Mouse (Mus musculus): ENCODE results near the gene Usp17le. TPM values are rescaled to one million over a fixed set of nuclear protein-coding genes. Genes with fewer than 3 reads are reported as not detected.
"Not testable (repeated sequence)": the region's sequence is repeated elsewhere in the genome, so short reads cannot be mapped to it uniquely, and the experiment has no call there.

Gene Usp17le
- not detected in 2 replicates for polyA plus RNA-seq (2014; fragmentation: Nextera tagmentation; extraction: Ambion mirVana)

DNA sequence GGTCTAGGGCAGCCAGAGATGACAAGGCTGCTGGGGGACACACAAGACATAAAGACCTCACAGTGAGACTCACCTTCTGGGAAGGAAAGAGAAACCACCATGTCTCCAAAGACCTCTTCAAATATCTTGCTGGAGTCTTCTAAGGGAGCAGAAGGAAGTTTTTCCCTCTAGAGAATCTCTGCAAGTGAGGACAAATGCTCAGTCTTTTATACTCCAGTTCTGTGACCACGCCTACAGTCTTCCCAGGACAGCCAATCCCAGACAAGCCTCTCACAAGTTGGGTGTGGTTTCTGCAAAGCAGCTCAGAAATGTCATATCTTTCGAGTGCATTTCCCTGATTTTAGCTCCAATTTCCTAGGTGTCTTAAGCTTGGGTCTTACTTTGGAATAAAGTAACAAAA lies at the start of gene Usp17le:
TSS of gene Usp17le (minus strand) at position 101 of the 400 bp plus-strand sequence.
- not testable (repeated sequence) for H3K4me3 ChIP-seq (ENCODE audit: low read depth, low read length); H3K27ac ChIP-seq (ENCODE audit: low read depth, low read length); H3K4me1 ChIP-seq (replicated peaks; ENCODE audit: control insufficient read depth, insufficient read depth, low read length); H3K27me3 ChIP-seq (replicated peaks; ENCODE audit: control insufficient read depth, insufficient read depth, low read length); H3K9me3 ChIP-seq (ENCODE audit: control insufficient read depth, low read length); H3K9ac ChIP-seq (ENCODE audit: low read depth, low read length); DNase-seq (ENCODE audit: low spot score); H3K36me3 ChIP-seq (ENCODE audit: control insufficient read depth, insufficient read depth, low read length); ATAC-seq (replicated peaks; ENCODE audit: low FRiP score); H3K4me2 ChIP-seq
- 57% methylated on average over 2 of the region's 2 CpGs for WGBS

DNA sequence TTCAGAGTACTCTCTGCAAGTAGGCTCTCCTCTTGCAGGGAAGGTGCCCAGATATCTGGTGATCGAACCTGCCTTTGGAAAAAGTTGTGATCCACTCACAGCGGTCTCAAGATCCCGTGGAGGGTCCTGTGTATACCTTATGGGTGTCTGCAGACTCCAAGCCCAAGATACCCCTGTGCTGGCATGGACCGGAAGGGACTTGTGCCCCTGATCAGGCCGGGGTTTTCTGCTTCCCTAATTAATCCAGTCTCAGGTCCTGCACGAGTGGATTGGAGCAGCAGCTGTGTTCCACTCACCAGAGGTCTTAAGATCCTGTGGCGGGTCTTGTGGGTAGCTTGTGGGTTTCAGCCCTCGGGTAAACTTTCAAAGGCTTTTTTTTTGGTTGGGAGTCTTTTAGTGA lies 33.1 kb upstream of the Usp17le start:
- H3K27me3 ChIP-seq (replicated peaks; ENCODE audit: control insufficient read depth, insufficient read depth, low read length); H3K9ac ChIP-seq (ENCODE audit: low read depth, low read length); H3K36me3 ChIP-seq (ENCODE audit: control insufficient read depth, insufficient read depth, low read length); H3K27ac ChIP-seq (ENCODE audit: low read depth, low read length); H3K4me3 ChIP-seq (ENCODE audit: low read depth, low read length); H3K4me2 ChIP-seq; H3K9me3 ChIP-seq (ENCODE audit: control insufficient read depth, low read length); DNase-seq (ENCODE audit: low spot score); H3K4me1 ChIP-seq (replicated peaks; ENCODE audit: control insufficient read depth, insufficient read depth, low read length); ATAC-seq (replicated peaks; ENCODE audit: low FRiP score): not testable (repeated sequence)
- 77% methylated on average over 8 of the region's 8 CpGs for WGBS

DNA sequence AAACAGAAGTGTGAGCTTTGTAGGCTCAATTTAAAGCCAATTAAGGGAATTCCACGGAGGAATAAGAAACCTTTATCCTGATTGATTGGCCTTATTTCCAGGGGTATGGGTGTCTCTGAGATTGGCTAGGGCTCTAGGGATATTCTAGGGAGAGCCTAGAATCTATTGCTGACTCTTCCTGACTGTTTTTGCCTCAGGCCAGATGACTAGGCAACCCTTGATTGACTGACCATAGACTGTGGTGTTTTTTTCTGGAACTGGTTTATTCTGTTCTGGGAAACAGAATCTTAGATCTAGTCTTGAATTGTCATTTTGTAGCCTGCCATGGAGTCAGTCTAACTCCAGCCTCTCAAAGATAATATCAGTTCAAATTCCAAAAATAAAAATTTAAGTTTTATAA lies 13.5 kb upstream of the Usp17le start:
- no peak overlapping the region for H3K4me2 ChIP-seq
- no peaks in the 10 kb centered on the region for H3K9me3 ChIP-seq (ENCODE audit: control insufficient read depth, low read length)
- no peak overlapping the region for H3K27ac ChIP-seq (ENCODE audit: low read depth, low read length)
- ATAC-seq (replicated peaks; ENCODE audit: low FRiP score) (no peak), DNase-seq (ENCODE audit: low spot score) (no peak)
- no peak overlapping the region for H3K4me3 ChIP-seq (ENCODE audit: low read depth, low read length)
- no peaks in the 10 kb centered on the region for H3K27me3 ChIP-seq (replicated peaks; ENCODE audit: control insufficient read depth, insufficient read depth, low read length)
- WGBS: 70% methylated on average over 1 of the region's 1 CpGs
- H3K4me1 ChIP-seq (replicated peaks; ENCODE audit: control insufficient read depth, insufficient read depth, low read length): no peaks in the 10 kb centered on the region
- no peaks in the 10 kb centered on the region for H3K36me3 ChIP-seq (ENCODE audit: control insufficient read depth, insufficient read depth, low read length)
- no peak overlapping the region for H3K9ac ChIP-seq (ENCODE audit: low read depth, low read length)

Other genes starting within 250 kb of the Usp17le start
- not detected in 2 replicates for gene Olfr651, start 227.3 kb downstream of the Usp17le start, polyA plus RNA-seq (2014; fragmentation: Nextera tagmentation; extraction: Ambion mirVana)
- gene Olfr652, start 216.6 kb downstream of the Usp17le start, polyA plus RNA-seq (2014; fragmentation: Nextera tagmentation; extraction: Ambion mirVana): not detected in 2 replicates
- gene Olfr653, start 200.2 kb downstream of the Usp17le start, polyA plus RNA-seq (2014; fragmentation: Nextera tagmentation; extraction: Ambion mirVana): not detected in 2 replicates
- not detected in 2 replicates for gene Olfr654, start 190.4 kb downstream of the Usp17le start, polyA plus RNA-seq (2014; fragmentation: Nextera tagmentation; extraction: Ambion mirVana)
- not detected in 2 replicates for gene Olfr655, start 175.7 kb downstream of the Usp17le start, polyA plus RNA-seq (2014; fragmentation: Nextera tagmentation; extraction: Ambion mirVana)
- gene Olfr656, start 163.5 kb downstream of the Usp17le start, polyA plus RNA-seq (2014; fragmentation: Nextera tagmentation; extraction: Ambion mirVana): not detected in 2 replicates
- not detected in 2 replicates for gene Olfr657, start 152.7 kb downstream of the Usp17le start, polyA plus RNA-seq (2014; fragmentation: Nextera tagmentation; extraction: Ambion mirVana)
- not detected in 2 replicates for gene Olfr658, start 130.2 kb downstream of the Usp17le start, polyA plus RNA-seq (2014; fragmentation: Nextera tagmentation; extraction: Ambion mirVana)
- gene Olfr659, start 110.7 kb downstream of the Usp17le start, polyA plus RNA-seq (2014; fragmentation: Nextera tagmentation; extraction: Ambion mirVana): not detected in 2 replicates
- not detected in 2 replicates for gene Olfr661, start 91.0 kb downstream of the Usp17le start, polyA plus RNA-seq (2014; fragmentation: Nextera tagmentation; extraction: Ambion mirVana)
- gene Usp17lb, start 65.1 kb upstream of the Usp17le start, polyA plus RNA-seq (2014; fragmentation: Nextera tagmentation; extraction: Ambion mirVana): not detected in 2 replicates
- gene Usp17la, start 79.5 kb upstream of the Usp17le start, polyA plus RNA-seq (2014; fragmentation: Nextera tagmentation; extraction: Ambion mirVana): not detected in 2 replicates
- not detected in 2 replicates for gene Olfr665, start 100.6 kb upstream of the Usp17le start, polyA plus RNA-seq (2014; fragmentation: Nextera tagmentation; extraction: Ambion mirVana)
- gene Olfr666, start 118.5 kb upstream of the Usp17le start, polyA plus RNA-seq (2014; fragmentation: Nextera tagmentation; extraction: Ambion mirVana): not detected in 2 replicates
- not detected in 2 replicates for gene Olfr667, start 144.0 kb upstream of the Usp17le start, polyA plus RNA-seq (2014; fragmentation: Nextera tagmentation; extraction: Ambion mirVana)
- not detected in 2 replicates for gene Olfr668, start 150.6 kb upstream of the Usp17le start, polyA plus RNA-seq (2014; fragmentation: Nextera tagmentation; extraction: Ambion mirVana)
- not detected in 2 replicates for gene Olfr669, start 156.8 kb upstream of the Usp17le start, polyA plus RNA-seq (2014; fragmentation: Nextera tagmentation; extraction: Ambion mirVana)
- not detected in 2 replicates for gene Olfr670, start 185.2 kb upstream of the Usp17le start, polyA plus RNA-seq (2014; fragmentation: Nextera tagmentation; extraction: Ambion mirVana)
- not detected in 2 replicates for gene Olfr671, start 201.7 kb upstream of the Usp17le start, polyA plus RNA-seq (2014; fragmentation: Nextera tagmentation; extraction: Ambion mirVana)
- gene Olfr672, start 224.6 kb upstream of the Usp17le start, polyA plus RNA-seq (2014; fragmentation: Nextera tagmentation; extraction: Ambion mirVana): not detected in 2 replicates

All from liver, embryonic 11.5 days (tissue).